20 mouse cellular contexts compared by ENCODE assay signal in the genomic region with DNA sequence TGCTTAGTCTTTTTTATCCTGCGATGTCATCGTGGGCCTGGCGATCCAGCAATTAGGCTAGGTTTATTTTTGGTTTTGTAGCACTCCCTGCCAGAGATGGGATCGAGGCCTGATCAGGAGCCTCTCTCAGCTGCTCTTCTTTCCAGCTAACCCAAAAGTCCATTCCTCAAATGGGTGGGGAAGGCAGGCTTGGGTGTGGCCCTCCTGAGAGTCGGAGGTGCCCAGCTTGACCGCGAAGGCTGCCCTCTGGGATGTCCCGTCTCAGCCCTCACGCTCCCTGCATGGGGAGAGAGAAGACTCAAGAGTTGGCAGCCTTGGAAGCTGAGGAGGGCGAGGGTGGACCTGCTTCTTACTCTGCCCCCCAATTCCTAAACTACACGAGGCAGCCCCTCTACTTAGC. TPM values are rescaled to one million over a fixed set of nuclear protein-coding genes. Genes with fewer than 3 reads are reported as not detected.
DNase-seq lines count a peak whose midpoint lies in the region; ATAC-seq lines count a peak whose summit lies in the region.
"Had no signal": no experiment of that assay in that cellular context is flagged by ENCODE, and none has a peak within 500 bp of the region (broad histone marks: within the 10 kb centered on the region; RNA-seq: fewer than 3 reads in every experiment).

No protein-coding gene starts in this region.

- no peaks in the 10 kb centered on the region for H3K27me3 ChIP-seq in forebrain, embryonic 10.5 days (ENCODE audit: poor library complexity, severe bottlenecking)
- no peaks in the 10 kb centered on the region for H3K27me3 ChIP-seq in forebrain, embryonic 14.5 days (replicated peaks; ENCODE audit: control insufficient read depth, insufficient read depth, low read length)
- no peaks in the 10 kb centered on the region for H3K27me3 ChIP-seq in midbrain, embryonic 10.5 days (ENCODE audit: low read depth, poor library complexity, severe bottlenecking)
- H3K27me3 ChIP-seq in midbrain, embryonic 11.5 days (ENCODE audit: control insufficient read depth, insufficient read depth, low read length): no peaks in the 10 kb centered on the region
- no peaks in the 10 kb centered on the region for H3K27me3 ChIP-seq in forebrain, embryonic 15.5 days
- H3K27me3 ChIP-seq: neural tube, embryonic 12.5 days had no signal

- no peak for DNase-seq in forebrain, embryonic 10.5 days (ENCODE audit: extremely low spot score, low spot score)
- DNase-seq in forebrain, embryonic 14.5 days (ENCODE audit: low spot score): no peak
- no peak for DNase-seq in midbrain, embryonic 10.5 days (ENCODE audit: low spot score)
- no peak for DNase-seq in midbrain, embryonic 11.5 days (ENCODE audit: low spot score, missing footprints)
- no peak for DNase-seq in c-Kit-positive CD71-positive TER-119-positive erythroid progenitor cells, embryonic 14.5 days (ENCODE audit: low spot score)
- DNase-seq in adrenal gland, adult 18-20 months (ENCODE audit: low spot score in 2 of 2): no peak
- DNase-seq in natural killer cell, adult 2 months (ENCODE audit: low spot score in 2 of 2): no peak
- DNase-seq: adrenal gland, postnatal 10 days; cerebellum, adult 11-12 months; gastrocnemius, postnatal 36 days; heart, postnatal 10 days; kidney, adult 2 months; kidney, postnatal 25 days; right cerebral cortex, postnatal 25 days; thymus, postnatal 25 days had no signal

- ATAC-seq in forebrain, embryonic 14.5 days: no peak
- ATAC-seq in midbrain, embryonic 11.5 days (ENCODE audit: low FRiP score): no peak
- ATAC-seq in forebrain, embryonic 15.5 days (replicated peaks): no peak

- H3K36me3 ChIP-seq in forebrain, embryonic 10.5 days (replicated peaks): peaks cover 37% of the 10 kb centered on the region
- peaks cover 34% of the 10 kb centered on the region for H3K36me3 ChIP-seq in forebrain, embryonic 14.5 days (ENCODE audit: control insufficient read depth, insufficient read depth, low read length)
- H3K36me3 ChIP-seq in midbrain, embryonic 10.5 days: peaks cover 32% of the 10 kb centered on the region
- peaks cover 6% of the 10 kb centered on the region; the same call in 1 of the 2 replicates for H3K36me3 ChIP-seq in midbrain, embryonic 11.5 days (ENCODE audit: control insufficient read depth, insufficient read depth, low read length)
- H3K36me3 ChIP-seq in forebrain, embryonic 15.5 days: peaks cover 31% of the 10 kb centered on the region

- H3K9ac ChIP-seq in forebrain, embryonic 14.5 days (ENCODE audit: low read length): no peak overlapping the region
- no peak overlapping the region for H3K9ac ChIP-seq in midbrain, embryonic 11.5 days (ENCODE audit: low read length)
- no peak overlapping the region for H3K9ac ChIP-seq in forebrain, embryonic 15.5 days (replicated peaks)
- H3K9ac ChIP-seq: liver, embryonic 14.5 days; neural tube, embryonic 12.5 days had no signal

- H3K9me3 ChIP-seq in forebrain, embryonic 10.5 days: no peaks in the 10 kb centered on the region
- no peaks in the 10 kb centered on the region for H3K9me3 ChIP-seq in forebrain, embryonic 14.5 days (replicated peaks; ENCODE audit: control insufficient read depth, low read length)
- H3K9me3 ChIP-seq in midbrain, embryonic 10.5 days (replicated peaks): no peaks in the 10 kb centered on the region
- H3K9me3 ChIP-seq in midbrain, embryonic 11.5 days (ENCODE audit: control insufficient read depth, low read length): no peaks in the 10 kb centered on the region
- H3K9me3 ChIP-seq in forebrain, embryonic 15.5 days: no peaks in the 10 kb centered on the region
- H3K9me3 ChIP-seq: heart, embryonic 10.5 days; neural tube, embryonic 12.5 days had no signal

- H3K4me2 ChIP-seq in forebrain, embryonic 14.5 days (ENCODE audit: low read length): no peak overlapping the region
- no peak overlapping the region for H3K4me2 ChIP-seq in midbrain, embryonic 11.5 days
- H3K4me2 ChIP-seq in forebrain, embryonic 15.5 days (replicated peaks): no peak overlapping the region
- H3K4me2 ChIP-seq: neural tube, embryonic 12.5 days had no signal

- peak overlapping the region; percentile 45; the same call in 1 of the 2 replicates for H3K27ac ChIP-seq in forebrain, embryonic 10.5 days
- H3K27ac ChIP-seq in forebrain, embryonic 14.5 days (ENCODE audit: low read depth, low read length): no peak overlapping the region
- H3K27ac ChIP-seq in midbrain, embryonic 10.5 days (replicated peaks): no peak overlapping the region
- no peak overlapping the region for H3K27ac ChIP-seq in midbrain, embryonic 11.5 days (ENCODE audit: low read depth, low read length)
- peak overlapping the region; percentile 25; the same call in 1 of the 2 replicates for H3K27ac ChIP-seq in forebrain, embryonic 15.5 days (replicated peaks)
- H3K27ac ChIP-seq: heart, embryonic 10.5 days; liver, embryonic 14.5 days; neural tube, embryonic 12.5 days; stomach, postnatal 0 days had no signal

- H3K4me1 ChIP-seq in forebrain, embryonic 10.5 days: peaks cover 83% of the 10 kb centered on the region
- H3K4me1 ChIP-seq in forebrain, embryonic 14.5 days (ENCODE audit: control insufficient read depth, insufficient read depth, low read length): peaks cover 13% of the 10 kb centered on the region
- peaks cover 49% of the 10 kb centered on the region for H3K4me1 ChIP-seq in midbrain, embryonic 10.5 days
- H3K4me1 ChIP-seq in midbrain, embryonic 11.5 days (ENCODE audit: control insufficient read depth, insufficient read depth, low read length): peaks cover 20% of the 10 kb centered on the region
- H3K4me1 ChIP-seq in forebrain, embryonic 15.5 days: peaks cover 30% of the 10 kb centered on the region

- H3K4me3 ChIP-seq in forebrain, embryonic 10.5 days: no peak overlapping the region
- no peak overlapping the region for H3K4me3 ChIP-seq in forebrain, embryonic 14.5 days (ENCODE audit: low read depth, low read length)
- 0 out of 2 replicates have a peak overlapping the region, but pooled peaks have one; percentile 14 for H3K4me3 ChIP-seq in midbrain, embryonic 10.5 days
- H3K4me3 ChIP-seq in midbrain, embryonic 11.5 days (ENCODE audit: low read depth, low read length): no peak overlapping the region
- H3K4me3 ChIP-seq in forebrain, embryonic 15.5 days: no peak overlapping the region
- H3K4me3 ChIP-seq: heart, embryonic 10.5 days; neural tube, embryonic 12.5 days had no signal

- WGBS in forebrain, embryonic 10.5 days: 88% methylated on average over 11 of the region's 11 CpGs
- 73% methylated on average over 11 of the region's 11 CpGs for WGBS in forebrain, embryonic 14.5 days
- 84% methylated on average over 11 of the region's 11 CpGs for WGBS in midbrain, embryonic 10.5 days
- 84% methylated on average over 11 of the region's 11 CpGs for WGBS in midbrain, embryonic 11.5 days
- WGBS in forebrain, embryonic 15.5 days: 79% methylated on average over 11 of the region's 11 CpGs

RNA-seq across cellular contexts. Expression of a gene that starts 2.0 kb away (rescaled TPM):
- polyA plus RNA-seq in forebrain, embryonic 10.5 days (2016; fragmentation: Nextera tagmentation; extraction: Ambion mirVana): 16.4 and 16.6 TPM in 2 replicates
- 7.7 and 8.3 TPM in 2 replicates for polyA plus RNA-seq in forebrain, embryonic 14.5 days (2014; fragmentation: Nextera tagmentation; extraction: Ambion mirVana)
- 18.6 and 19.9 TPM in 2 replicates for polyA plus RNA-seq in midbrain, embryonic 10.5 days (2016; fragmentation: Nextera tagmentation; extraction: Ambion mirVana)
- 7.5 and 8.3 TPM in 2 replicates for polyA plus RNA-seq in midbrain, embryonic 11.5 days (2014; fragmentation: Nextera tagmentation; extraction: Ambion mirVana)
- polyA plus RNA-seq in forebrain, embryonic 15.5 days (2015; fragmentation: Nextera tagmentation; extraction: Ambion mirVana): 12.1 and 15.1 TPM in 2 replicates
- 10 to 100 TPM; 53.2 to 57.8 TPM for total RNA-seq in adrenal gland, adult 18-20 months (2021)

RNA-seq across cellular contexts. Expression of a gene that starts 4.5 kb away (rescaled TPM):
- 34.9 and 40.9 TPM in 2 replicates for polyA plus RNA-seq in forebrain, embryonic 10.5 days (2016; fragmentation: Nextera tagmentation; extraction: Ambion mirVana)
- 35.2 and 41.1 TPM in 2 replicates for polyA plus RNA-seq in forebrain, embryonic 14.5 days (2014; fragmentation: Nextera tagmentation; extraction: Ambion mirVana)
- polyA plus RNA-seq in midbrain, embryonic 10.5 days (2016; fragmentation: Nextera tagmentation; extraction: Ambion mirVana): 41.9 and 43.3 TPM in 2 replicates
- 47.2 and 52.5 TPM in 2 replicates for polyA plus RNA-seq in midbrain, embryonic 11.5 days (2014; fragmentation: Nextera tagmentation; extraction: Ambion mirVana)
- polyA plus RNA-seq in forebrain, embryonic 15.5 days (2015; fragmentation: Nextera tagmentation; extraction: Ambion mirVana): 39.4 and 41.5 TPM in 2 replicates
- total RNA-seq in adrenal gland, adult 18-20 months (2021): 10 to 100 TPM; 40.7 to 40.9 TPM

RNA-seq across cellular contexts. Expression of a gene that starts 16.3 kb away (rescaled TPM):
- 49.4 and 53.2 TPM in 2 replicates for polyA plus RNA-seq in forebrain, embryonic 10.5 days (2016; fragmentation: Nextera tagmentation; extraction: Ambion mirVana)
- polyA plus RNA-seq in forebrain, embryonic 14.5 days (2014; fragmentation: Nextera tagmentation; extraction: Ambion mirVana): 9.9 and 11.8 TPM in 2 replicates
- 51.8 TPM in 2 replicates for polyA plus RNA-seq in midbrain, embryonic 10.5 days (2016; fragmentation: Nextera tagmentation; extraction: Ambion mirVana)
- polyA plus RNA-seq in midbrain, embryonic 11.5 days (2014; fragmentation: Nextera tagmentation; extraction: Ambion mirVana): 23.4 and 26.2 TPM in 2 replicates
- 14.3 and 15.8 TPM in 2 replicates for polyA plus RNA-seq in forebrain, embryonic 15.5 days (2015; fragmentation: Nextera tagmentation; extraction: Ambion mirVana)
- 10 to 100 TPM; 75.5 to 87.1 TPM for total RNA-seq in adrenal gland, adult 18-20 months (2021)

RNA-seq across cellular contexts. Expression of a gene that starts 16.3 kb away (rescaled TPM):
- 681 and 720 TPM in 2 replicates for polyA plus RNA-seq in forebrain, embryonic 10.5 days (2016; fragmentation: Nextera tagmentation; extraction: Ambion mirVana)
- 200 and 269 TPM in 2 replicates for polyA plus RNA-seq in forebrain, embryonic 14.5 days (2014; fragmentation: Nextera tagmentation; extraction: Ambion mirVana)
- polyA plus RNA-seq in midbrain, embryonic 10.5 days (2016; fragmentation: Nextera tagmentation; extraction: Ambion mirVana): 540 and 645 TPM in 2 replicates
- polyA plus RNA-seq in midbrain, embryonic 11.5 days (2014; fragmentation: Nextera tagmentation; extraction: Ambion mirVana): 420 and 441 TPM in 2 replicates
- 165 and 196 TPM in 2 replicates for polyA plus RNA-seq in forebrain, embryonic 15.5 days (2015; fragmentation: Nextera tagmentation; extraction: Ambion mirVana)
- total RNA-seq in adrenal gland, adult 18-20 months (2021): 10 to 100 TPM; 14.3 to 19.6 TPM

RNA-seq across cellular contexts. Expression of a gene that starts 19.8 kb away (rescaled TPM):
- 72.0 and 75.3 TPM in 2 replicates for polyA plus RNA-seq in forebrain, embryonic 10.5 days (2016; fragmentation: Nextera tagmentation; extraction: Ambion mirVana)
- 84.4 and 90.2 TPM in 2 replicates for polyA plus RNA-seq in forebrain, embryonic 14.5 days (2014; fragmentation: Nextera tagmentation; extraction: Ambion mirVana)
- polyA plus RNA-seq in midbrain, embryonic 10.5 days (2016; fragmentation: Nextera tagmentation; extraction: Ambion mirVana): 79.0 and 79.2 TPM in 2 replicates
- 67.1 and 69.7 TPM in 2 replicates for polyA plus RNA-seq in midbrain, embryonic 11.5 days (2014; fragmentation: Nextera tagmentation; extraction: Ambion mirVana)
- 80.2 and 80.9 TPM in 2 replicates for polyA plus RNA-seq in forebrain, embryonic 15.5 days (2015; fragmentation: Nextera tagmentation; extraction: Ambion mirVana)
- 10 to 100 TPM; 31.4 to 77.1 TPM for total RNA-seq in adrenal gland, adult 18-20 months (2021)

Comparison
In these comparisons a context has a peak if more than half of its experiments do, and no peak if none do; other contexts are left out.
1. H3K27ac ChIP-seq: peak in forebrain, embryonic 10.5 days (single experiment) and forebrain, embryonic 15.5 days (single experiment); none in forebrain, embryonic 14.5 days (single experiment), midbrain, embryonic 10.5 days (single experiment) and midbrain, embryonic 11.5 days (single experiment).